Mouse (Mus musculus): ENCODE results near the gene Gfer.
"Not testable (repeated sequence)": the region's sequence is repeated elsewhere in the genome, so short reads cannot be mapped to it uniquely, and the experiment has no call there.

Gfer gene

DNA sequence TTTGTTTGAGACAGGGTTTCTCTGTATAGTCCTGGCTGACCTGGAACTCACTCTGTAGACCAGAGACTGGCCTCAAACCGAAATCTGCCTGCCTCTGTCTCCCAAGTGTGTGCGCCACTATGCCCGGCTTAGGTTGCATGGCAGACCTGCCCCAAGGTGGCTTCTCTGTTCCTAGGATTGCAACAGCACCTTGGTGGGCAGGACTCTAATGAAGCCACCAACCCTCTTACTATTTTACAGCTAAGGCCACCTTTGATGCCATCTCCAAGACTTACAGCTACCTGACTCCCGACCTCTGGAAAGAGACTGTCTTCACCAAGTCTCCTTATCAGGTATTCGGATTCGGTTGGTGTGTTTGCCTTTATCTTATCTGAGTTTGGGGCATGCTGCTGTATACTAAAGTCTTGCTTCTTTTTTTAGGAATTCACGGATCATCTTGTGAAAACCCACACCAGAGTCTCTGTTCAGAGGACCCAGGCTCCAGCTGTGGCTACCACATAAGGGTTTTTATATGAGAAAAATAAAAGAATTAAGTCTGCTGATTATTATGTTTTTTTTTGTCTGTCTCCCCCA is 25.5 kb upstream of the Gfer start:
- not testable (repeated sequence) for DNase-seq

DNA sequence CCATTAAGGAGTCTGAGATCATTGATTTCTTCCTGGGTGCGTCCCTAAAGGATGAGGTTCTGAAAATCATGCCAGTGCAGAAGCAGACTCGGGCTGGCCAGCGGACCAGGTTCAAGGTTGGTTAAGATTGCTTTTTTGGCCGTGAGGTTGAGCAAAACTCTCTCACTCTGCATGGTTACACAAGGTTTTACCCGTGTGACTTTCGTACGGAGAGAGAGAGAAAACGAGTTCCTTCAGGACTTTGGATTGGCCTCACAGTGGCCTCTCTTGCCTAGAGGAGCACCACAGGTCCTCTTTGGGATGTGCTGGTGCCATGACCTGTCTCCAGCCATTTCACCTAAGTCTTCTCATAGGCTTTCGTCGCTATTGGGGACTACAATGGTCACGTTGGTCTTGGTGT is 24.7 kb upstream of the Gfer start:
- not testable (repeated sequence) for DNase-seq

DNA sequence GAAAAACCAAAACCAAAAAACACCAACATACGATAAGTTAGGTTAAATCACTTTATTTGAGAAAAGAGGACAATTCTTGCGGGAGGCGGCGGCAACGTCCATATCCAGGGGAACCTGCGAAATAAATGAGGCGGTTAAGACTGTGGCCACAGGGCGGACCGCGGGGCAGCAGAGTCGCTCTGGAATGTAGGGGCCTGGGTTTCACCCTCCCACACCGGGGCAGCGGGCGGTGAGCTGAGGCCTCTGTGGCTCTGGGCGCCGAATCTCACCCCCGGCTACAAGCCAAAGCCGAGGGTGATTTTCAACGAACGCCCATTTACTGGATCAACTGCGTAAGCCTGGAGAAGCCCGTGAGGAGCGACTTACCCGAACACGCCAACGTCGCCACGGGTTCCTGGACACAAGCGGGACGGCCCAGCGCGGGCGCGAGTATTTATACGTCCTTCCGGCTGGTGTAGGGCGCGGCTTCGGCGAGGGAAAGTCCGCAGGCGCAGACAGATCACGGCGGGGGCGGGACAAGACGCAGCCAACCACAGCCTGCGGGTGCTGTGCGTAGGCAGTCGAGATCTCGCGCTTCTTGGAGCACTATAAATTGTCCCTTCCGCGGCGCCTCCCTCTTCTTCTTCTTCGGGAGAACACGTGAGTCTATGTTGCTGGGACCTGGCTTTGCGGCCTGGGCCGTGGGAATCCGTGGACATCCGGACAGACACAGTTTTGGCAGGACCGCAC is 23.7 kb upstream of the Gfer start:
- DNase-seq = peak; percentile 99

DNA sequence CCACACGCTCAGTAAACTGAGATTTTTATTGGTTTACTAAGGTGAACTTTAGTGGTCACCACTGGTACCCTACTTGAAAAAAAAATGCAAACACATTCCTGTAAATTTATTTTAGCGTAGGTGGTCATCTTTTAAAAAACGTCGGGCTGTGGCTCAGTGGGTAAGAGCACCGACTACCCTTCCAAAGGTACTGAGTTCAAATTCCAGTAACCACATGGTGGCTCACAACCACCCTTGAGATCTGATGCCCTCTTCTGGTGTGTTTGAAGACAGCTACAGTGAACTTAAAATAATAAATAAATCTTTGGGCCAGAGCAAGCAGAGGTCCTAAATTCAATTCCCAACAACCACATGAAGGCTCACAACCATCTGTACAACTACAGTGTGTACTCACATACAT is 23.0 kb upstream of the Gfer start:
- DNase-seq = not testable (repeated sequence)

DNA sequence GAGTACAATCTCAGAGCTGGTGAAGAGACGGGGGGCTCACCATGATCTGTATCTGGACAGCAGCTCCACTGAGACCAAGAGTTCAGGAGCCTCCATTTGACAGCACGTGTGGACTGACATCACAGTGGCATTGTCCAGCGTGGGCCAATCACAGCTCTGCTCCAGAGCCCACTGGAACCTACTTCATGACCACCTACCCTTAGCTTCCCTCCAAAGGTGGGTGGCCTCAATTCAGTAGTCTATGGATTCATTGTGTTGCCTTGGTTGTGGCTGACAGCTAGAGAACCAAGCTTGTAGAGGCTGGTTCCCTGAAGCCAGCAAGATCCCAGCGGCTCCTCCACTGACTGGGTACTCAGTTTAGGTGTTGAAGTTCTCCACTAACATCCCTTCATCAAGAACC is 22.0 kb upstream of the Gfer start, which contains the start of the genes Rnf151 and Rps2:
Gene Rnf151, minus strand, starts transcription at position 121 of the 400 bp plus-strand sequence.
Gene Rps2, plus strand, starts transcription at position 174 of the 400 bp plus-strand sequence.
- no peak for DNase-seq

DNA sequence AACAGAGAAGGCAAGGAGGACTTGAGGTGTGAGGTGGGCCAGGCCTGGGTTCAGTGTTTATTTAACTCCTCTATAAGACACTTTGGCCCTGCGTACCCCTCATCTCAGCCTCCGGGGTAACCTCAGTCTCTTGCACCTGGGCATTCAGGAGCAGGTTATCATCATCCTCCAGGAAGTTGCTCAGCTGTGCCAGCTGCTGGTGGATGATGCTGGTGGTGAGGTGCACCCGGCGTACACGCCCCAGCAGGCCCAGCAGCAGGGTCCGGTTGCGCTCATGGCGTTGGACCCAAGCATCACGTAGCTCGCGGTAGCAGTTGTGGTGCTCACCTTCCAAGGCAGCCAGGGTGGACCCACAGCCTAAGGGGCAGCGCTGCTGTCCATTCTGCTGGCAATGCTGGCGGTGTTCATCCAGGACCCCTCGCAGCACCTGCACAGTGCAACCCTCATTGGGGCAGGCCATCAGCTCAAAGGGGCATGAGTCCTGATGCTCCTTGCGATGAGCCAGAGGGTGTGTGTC is 20.3 kb upstream of the Gfer start:
- DNase-seq = no peak

DNA sequence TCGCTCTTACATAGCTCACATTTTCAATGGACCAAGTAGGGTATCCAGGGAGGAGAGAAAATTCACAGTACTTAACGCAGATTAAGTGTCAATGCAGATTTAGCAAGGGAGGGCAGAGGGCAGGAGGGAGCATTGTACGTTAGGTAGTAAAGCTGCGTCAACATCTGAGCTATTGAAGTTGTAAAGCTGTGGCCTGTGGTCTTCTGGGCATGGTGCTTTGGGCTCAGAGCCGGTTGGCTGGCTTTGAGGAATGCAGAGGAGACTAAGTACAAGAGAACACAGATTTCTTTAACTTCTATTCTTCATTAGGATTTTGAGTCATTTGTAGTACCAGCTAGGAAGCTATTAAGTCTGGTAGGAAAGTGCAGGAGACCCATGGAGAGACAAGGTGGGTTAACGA is 19.6 kb upstream of the Gfer start:
- no peak for DNase-seq

DNA sequence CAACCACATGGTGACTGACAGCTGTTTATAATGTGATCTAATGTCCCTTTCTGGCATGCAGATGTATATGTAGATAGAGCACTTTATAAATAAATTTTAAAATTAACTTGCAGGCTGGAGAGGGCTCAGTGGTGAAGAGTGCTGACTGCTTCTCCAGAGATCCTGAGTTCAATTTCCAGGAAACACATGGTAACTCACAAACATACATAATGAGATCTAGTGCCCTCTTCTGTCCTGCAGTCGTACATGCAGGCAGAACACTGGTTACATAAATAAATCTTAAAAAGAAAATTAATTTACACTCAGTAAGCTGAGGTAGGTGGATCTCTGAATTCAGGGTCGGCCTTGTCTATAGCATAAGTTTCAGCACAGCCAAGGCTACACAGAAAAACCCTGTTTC is 12.7 kb upstream of the Gfer start:
- no peak for DNase-seq

DNA sequence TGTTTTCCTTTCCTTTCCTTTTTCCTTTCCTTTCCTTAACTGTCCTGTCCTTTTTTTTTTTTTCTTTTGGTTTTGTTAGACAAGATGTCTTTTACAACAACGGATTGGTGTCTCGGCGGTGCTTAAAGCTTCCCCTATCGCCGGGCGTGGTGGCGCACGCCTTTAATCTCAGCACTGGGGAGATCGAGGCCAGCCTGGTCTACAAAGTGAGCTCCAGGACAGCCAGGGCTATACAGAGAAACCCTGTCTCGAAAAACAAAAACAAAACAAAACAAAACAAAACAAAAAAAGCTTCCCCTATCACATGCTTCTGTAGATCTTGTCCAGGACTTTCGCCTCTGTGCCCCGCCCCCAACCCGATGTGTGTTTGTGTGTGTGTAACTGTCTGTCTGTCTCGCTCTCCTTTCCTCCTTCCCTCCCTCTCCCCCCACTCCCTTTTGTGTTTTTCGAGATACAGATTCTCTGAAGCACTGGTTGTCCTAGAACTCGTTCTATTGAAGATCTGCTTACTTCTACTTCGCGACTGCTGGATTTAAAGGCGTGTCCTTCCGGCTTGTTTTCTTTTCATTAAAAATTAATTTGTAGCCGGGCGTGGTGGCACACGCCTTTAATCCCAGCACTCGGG is 12.0 kb upstream of the Gfer start:
- no peak for DNase-seq

DNA sequence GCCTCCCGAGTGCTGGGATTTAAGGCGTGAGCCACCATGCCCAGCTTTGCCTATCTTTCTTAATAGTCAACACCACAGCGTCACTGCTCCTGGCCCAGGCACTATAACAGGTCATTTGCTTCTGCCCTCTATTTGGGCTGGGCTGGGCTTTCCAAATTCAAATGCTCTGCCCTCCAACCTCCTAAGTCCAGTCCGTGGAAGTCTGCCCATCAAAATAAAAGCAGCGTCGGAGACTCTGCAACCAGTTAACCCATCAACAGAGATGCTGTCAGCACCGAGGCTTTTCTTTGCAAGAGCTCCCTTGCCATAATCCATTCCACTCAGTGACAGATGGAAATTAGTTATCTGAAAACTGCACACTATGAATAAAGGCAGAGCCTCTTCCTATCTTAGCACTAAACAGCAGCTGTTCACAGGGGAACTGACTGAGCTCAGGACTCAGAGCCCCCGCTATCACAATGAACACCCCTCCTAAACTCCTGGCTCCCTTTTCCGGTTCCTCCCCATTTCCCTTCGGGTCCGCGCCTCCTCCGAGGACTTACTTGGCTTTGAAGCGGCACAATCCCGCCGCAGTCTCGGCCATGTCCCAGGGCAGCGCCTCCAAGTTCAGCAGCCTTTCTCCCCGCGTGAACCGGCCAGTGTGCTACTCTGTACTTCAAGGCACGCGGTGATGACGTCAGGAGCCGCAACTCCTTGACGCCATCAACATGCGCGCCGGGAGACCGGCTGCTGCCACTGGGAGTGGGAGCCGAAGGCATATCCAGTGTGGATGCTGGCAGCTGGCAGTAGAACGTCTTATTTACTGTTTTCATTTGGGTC is 11.2 kb upstream of the Gfer start, which contains the start of gene Tbl3:
Gene Tbl3, minus strand, starts transcription at position 679 of the 819 bp plus-strand sequence.
- peak; percentile 96 for DNase-seq

DNA sequence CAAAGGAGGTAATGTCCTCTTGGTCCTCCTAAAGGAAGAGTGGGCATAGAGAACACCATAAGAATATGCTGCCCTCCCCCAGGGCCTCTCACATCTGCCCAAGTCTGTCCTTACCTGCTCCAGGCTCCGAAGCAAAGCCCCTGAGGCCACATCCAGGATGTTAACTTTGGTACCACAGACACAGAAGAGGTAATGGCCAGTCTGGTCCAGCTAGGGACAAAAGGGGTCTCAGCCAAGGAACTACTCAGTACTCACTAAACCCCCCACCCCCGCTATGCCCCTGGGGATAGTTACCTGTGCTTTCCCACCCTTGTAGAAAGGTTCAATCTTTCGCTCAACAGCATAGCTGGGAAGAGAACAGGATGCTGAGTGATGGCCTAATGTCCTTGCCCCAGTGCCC is 9.9 kb upstream of the Gfer start:
- no peak for DNase-seq

DNA sequence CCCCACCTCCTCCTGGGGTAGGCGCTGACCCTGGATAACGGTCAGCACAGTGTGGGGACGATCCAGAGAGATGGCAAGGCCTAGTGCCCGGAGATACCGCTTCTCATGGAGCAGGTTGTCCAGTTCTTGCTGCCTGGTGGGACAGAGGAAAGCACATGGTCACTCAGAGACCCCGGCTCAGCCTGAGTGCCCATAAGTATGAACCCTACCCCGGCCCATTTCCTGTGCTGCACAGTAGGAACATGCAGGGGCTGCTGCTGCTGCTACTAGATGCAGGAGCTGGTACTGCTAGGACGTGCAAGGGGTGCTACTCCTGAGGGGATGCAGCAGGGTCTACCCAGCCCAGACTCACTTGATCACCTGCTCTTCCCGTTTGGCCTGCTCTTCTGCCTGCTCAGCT is 5.3 kb upstream of the Gfer start:
- DNase-seq = no peak

DNA sequence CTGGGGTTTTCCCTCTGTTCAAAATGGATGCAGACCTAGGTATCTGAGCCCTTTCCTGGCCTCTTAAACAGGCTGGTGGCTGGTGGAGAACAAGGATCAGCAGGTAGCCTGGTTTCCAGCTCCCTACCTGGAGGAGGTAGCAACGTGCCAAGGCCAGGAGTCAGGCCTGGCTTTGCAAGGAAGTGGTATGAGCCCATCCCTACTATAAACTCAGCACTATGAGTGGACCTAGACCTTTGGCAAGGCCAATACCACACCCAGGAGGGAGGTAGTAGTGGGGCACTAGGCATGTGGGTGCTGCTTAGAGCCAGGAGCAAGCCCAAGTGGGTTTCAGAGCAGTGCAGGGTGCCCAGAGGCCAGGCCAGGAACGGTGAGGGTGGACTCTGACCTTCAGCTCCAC is 3.5 kb upstream of the Gfer start:
- DNase-seq = no peak

DNA sequence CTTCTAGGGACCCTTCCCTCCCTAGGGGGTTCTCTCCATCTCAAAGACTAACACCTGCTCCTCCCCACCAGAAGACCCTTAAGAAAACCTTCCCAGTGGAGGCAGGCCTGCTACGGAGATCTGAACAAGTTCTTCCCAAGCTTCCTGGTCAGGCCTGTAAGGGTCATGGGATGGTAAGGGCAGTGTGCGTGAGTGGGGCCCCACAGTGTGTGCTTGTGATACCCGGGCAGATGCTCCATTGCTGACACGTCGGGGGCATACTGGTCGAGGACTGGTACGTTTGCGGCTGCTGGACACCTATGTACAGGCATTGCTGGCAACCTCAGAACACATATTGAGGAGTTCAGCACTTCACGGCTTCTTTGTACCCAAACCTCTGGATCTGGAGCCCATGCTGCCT is 2.8 kb upstream of the Gfer start:
- no peak for DNase-seq

DNA sequence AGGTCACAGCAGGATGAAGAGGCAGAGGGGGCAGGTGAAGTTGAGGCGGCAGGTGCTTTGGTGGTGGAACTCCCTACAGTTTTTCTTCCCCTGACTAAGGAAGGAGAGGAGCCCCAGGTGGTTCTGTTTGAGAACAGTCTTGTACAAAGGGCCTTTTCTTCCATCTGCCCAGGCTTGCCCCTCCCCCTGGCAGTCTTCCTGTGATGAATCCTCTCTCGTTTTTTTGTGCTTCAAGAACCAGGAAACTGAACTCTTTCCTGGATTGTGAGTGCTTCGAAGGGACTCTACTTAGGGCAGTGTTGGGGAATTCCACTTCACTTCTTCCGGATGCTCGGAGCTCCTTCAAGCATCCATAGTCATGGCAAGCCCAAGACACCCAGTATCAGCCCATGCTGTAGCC is 2.0 kb upstream of the Gfer start:
- DNase-seq = no peak

DNA sequence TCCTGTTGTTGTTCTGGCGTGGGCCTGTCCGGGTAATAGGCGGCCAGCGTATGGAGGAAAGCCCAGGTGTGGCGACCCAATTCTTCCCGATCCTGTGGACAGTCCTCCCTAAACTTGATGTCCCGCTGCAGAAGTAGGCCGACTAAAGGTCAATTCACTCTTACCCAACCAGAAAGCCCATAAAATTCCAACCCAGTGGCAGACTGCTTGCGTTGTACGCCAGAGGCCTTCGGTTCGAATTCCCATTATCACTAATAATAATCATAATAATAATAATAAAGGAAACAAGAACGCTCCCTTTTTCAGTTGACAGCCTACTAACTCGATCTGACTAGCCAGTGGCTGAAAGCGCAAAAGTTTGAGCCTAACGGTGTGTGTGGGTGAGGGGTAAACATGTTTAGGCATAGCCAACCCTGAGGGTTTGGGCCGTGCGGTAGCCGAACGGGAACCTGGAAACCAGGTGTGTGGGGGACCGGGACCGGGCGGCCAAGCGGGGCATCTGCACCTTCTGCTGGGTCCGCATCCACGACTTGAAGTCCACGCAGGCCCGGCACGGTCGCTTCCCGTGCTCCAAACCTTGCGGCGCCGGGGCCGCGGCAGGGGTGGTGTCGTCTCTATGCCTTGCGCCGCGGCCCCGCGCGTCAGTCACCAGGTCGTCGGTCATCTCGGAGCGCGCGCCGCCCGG is 488 bp downstream of the Gfer start:
- DNase-seq = no peak

DNA sequence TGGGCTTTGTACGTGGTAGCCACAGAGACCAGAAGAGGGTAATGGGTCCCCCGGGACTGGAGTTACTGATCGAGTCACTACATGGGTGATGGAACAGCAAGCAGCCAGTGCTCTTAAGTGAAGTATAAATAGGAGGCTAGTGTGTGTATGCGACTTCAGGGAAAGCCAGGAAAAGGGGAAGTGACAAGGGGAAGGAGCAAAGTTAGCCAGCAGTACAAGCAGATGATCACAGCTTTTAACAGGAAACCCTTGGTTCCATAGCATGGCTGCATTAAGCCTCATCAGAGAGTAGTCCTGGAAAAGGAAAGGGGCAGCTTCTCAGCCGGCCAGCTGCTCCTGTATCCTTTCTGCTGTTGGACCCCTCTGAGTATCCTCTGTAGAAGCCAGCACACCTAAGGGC is 3.6 kb downstream of the Gfer start:
- no peak for DNase-seq

DNA sequence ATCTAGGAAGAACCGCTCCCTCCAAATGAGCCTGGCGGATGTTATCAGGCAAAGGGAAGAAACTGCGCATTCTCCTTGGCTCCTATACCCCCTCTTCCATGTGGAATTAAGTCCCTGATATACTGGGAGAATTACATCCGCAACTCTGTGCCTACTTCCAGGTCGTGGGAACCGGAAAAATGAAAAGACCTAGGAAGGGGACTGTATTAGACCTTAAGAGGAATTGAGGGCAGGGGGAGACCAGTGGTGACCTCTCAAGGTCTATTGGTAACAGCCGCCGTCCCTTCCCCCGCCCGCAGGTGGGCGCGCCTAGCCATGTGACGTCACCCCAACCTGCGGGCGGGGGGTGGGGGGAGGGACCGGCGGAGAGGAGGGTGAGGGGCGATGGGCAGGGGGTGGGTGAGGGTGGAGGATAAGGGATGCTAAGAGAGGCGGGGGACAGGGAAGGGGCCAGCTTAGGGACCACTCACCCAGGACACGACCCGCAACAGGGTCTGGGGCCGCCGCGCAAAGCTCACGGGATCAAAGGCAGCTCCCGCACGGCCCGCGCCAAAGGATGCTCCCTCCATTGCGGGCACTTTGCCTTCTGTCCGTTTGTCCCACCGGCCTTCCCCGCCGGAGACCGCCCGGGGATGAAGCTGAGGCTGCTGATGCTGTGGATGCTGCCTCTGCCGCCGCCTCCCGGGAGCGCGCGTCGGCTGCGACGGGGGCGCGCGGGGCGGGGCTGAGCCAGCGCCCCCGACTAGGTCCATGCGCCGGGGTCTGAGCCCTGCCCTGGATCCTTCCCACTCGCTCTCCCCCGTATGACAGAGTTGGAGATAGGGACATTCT is 6.5 kb downstream of the Gfer start, which contains the start of gene Syngr3:
Gene Syngr3, minus strand, starts transcription at position 705 of the 831 bp plus-strand sequence.
- no peak for DNase-seq

DNA sequence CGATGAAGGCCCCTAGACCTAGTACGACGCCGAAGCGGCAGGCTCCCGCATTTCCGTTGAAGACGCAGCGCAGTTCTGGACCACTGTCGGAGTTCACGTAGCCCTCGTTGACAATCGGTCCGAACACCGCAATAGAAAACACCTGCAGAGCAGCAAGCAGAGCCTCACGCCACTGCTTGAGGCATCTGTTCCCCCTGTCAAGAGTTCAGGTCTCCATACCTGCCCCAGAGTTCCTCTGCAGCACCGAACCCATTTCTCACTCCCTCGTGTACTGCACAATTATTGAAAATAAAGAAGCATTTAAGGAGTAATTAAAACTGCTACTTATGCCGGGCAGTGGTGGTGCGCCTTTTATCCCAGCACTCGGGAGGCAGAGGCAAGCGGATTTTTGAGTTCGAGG is 8.4 kb downstream of the Gfer start:
- DNase-seq = no peak

DNA sequence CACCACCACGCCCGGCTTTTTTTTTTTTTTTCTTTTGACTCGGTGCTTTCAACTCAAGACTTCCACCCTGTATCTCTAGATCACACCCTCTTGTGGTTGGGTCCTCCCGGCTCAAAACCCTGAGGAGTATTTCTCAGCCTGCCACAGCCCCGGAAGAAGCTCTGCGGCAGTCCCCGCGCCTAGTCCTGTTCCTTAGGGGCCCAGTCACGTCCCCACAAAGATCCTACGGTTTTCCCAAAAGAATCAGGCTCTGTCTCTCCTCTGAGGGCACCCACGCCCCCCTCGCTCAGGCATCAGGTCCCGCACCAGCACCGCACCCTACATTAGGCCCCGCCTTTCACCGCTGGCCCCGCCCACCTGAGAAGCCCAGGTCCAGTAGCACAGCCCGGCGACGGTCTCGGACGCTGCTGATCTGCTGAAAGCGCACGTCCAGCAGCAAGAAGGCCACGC is 8.8 kb downstream of the Gfer start:
- peak; percentile 74 for DNase-seq

DNA sequence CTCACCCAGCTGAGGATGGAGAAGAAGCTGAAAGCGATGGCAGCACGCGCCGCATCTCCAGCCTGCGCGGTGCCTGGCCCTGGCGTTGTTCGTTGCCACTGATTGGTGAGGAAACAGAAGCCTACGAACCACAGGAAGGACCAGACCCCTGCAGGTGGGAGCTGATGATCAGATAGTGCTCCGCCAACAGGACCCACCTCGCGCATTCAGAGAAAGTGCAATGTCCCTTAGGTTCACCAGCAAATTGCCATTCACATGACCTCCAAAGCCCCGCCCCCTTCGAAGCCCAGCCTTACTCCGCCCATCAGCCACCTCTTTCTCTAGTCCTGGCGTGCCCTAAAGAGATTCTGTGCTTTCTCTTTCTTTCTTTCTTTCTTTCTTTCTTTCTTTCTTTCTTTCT is 9.4 kb downstream of the Gfer start:
- DNase-seq = peak; percentile 72
